In the genomic region with DNA sequence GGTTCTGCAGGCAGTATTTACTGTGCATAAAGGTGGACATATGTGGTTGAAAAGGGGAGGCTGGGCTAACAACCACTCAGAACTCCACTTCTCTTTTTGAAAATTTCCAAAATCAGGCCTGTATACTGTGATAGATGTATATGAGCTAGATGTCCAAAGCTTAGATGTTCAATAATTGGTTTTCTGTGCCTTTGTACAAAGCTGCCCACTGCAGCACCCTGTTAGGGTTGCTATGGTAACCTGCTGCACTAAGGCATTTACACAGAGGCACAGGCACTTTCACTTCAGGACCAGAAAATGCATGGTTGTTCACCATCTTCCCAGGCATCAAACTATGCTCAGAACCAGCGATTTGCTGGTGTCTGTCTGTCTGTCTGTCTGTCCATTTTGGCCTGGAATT, we compare ENCODE assay signal across 13 mouse cellular contexts. TPM values are rescaled to one million over a fixed set of nuclear protein-coding genes. Genes with fewer than 3 reads are reported as not detected.
DNase-seq lines count a peak whose midpoint lies in the region; ATAC-seq and TF ChIP-seq lines count a peak whose summit lies in the region.
"Had no signal": no experiment of that assay in that cellular context is flagged by ENCODE, and none has a peak within 500 bp of the region (broad histone marks: within the 10 kb centered on the region; RNA-seq: fewer than 3 reads in every experiment).

No protein-coding gene starts in this region.

- peak; percentile 71 for ATAC-seq in frontal cortex, adult (ENCODE audit: low TSS enrichment)
- no peak for ATAC-seq in embryonic facial prominence, embryonic 13.5 days (ENCODE audit: insufficient number of reproducible peaks, insufficient read depth, low FRiP score, low TSS enrichment, low read depth)
- ATAC-seq in hindbrain, embryonic 14.5 days (ENCODE audit: low FRiP score): peak; percentile 51; the same call in 1 of the 2 replicates
- ATAC-seq in neural tube, embryonic 13.5 days (ENCODE audit: low read depth): peak; percentile 48; the same call in 1 of the 2 replicates
- ATAC-seq in liver, postnatal 0 days: no peak

- H3K4me3 ChIP-seq in embryonic facial prominence, embryonic 13.5 days: no peak overlapping the region
- H3K4me3 ChIP-seq in hindbrain, embryonic 14.5 days (replicated peaks; ENCODE audit: low read length): peak overlapping the region; percentile 79
- peak overlapping the region; percentile 77 for H3K4me3 ChIP-seq in neural tube, embryonic 13.5 days
- no peak overlapping the region for H3K4me3 ChIP-seq in liver, postnatal 0 days (ENCODE audit: low read depth, low read length)
- H3K4me3 ChIP-seq: heart, embryonic 10.5 days had no signal

- no peak for TF ChIP-seq EP300 in liver, postnatal 0 days (IDR thresholded peaks at IDR 0.05; ENCODE audit: low read depth)

- peaks cover 16% of the 10 kb centered on the region for H3K4me1 ChIP-seq in embryonic facial prominence, embryonic 13.5 days
- H3K4me1 ChIP-seq in hindbrain, embryonic 14.5 days (replicated peaks; ENCODE audit: control insufficient read depth, insufficient read depth, low read length): peaks cover 34% of the 10 kb centered on the region
- H3K4me1 ChIP-seq in neural tube, embryonic 13.5 days (replicated peaks): peaks cover 41% of the 10 kb centered on the region
- H3K4me1 ChIP-seq in liver, postnatal 0 days (ENCODE audit: insufficient read depth): no peaks in the 10 kb centered on the region

- no peak for TF ChIP-seq CTCF in liver, postnatal 0 days (IDR thresholded peaks at IDR 0.05; ENCODE audit: low read depth)

- H3K9ac ChIP-seq in embryonic facial prominence, embryonic 13.5 days: no peak overlapping the region
- peak overlapping the region; percentile 99 for H3K9ac ChIP-seq in hindbrain, embryonic 14.5 days
- peak overlapping the region; percentile 97 for H3K9ac ChIP-seq in neural tube, embryonic 13.5 days
- no peak overlapping the region for H3K9ac ChIP-seq in liver, postnatal 0 days (replicated peaks)

- peak overlapping the region; percentile 34; the same call in 1 of the 2 replicates for H3K4me2 ChIP-seq in embryonic facial prominence, embryonic 13.5 days
- peak overlapping the region; percentile 95 for H3K4me2 ChIP-seq in hindbrain, embryonic 14.5 days (replicated peaks)
- H3K4me2 ChIP-seq in neural tube, embryonic 13.5 days: peak overlapping the region; percentile 85
- no peak overlapping the region for H3K4me2 ChIP-seq in liver, postnatal 0 days (ENCODE audit: low read depth, low read length)

- H3K36me3 ChIP-seq in embryonic facial prominence, embryonic 13.5 days: no peaks in the 10 kb centered on the region
- no peaks in the 10 kb centered on the region; the same call in 1 of the 2 replicates for H3K36me3 ChIP-seq in hindbrain, embryonic 14.5 days (replicated peaks; ENCODE audit: control insufficient read depth, insufficient read depth)
- H3K36me3 ChIP-seq in neural tube, embryonic 13.5 days: 0 out of 2 replicates have a peak, but pooled peaks cover 9% of the 10 kb centered on the region
- H3K36me3 ChIP-seq in liver, postnatal 0 days (replicated peaks; ENCODE audit: insufficient read depth, low read length): no peaks in the 10 kb centered on the region
- H3K36me3 ChIP-seq: heart, embryonic 10.5 days had no signal

- peaks cover 19% of the 10 kb centered on the region for H3K27me3 ChIP-seq in embryonic facial prominence, embryonic 13.5 days
- no peaks in the 10 kb centered on the region for H3K27me3 ChIP-seq in hindbrain, embryonic 14.5 days (ENCODE audit: control insufficient read depth, insufficient read depth, low read length)
- H3K27me3 ChIP-seq in neural tube, embryonic 13.5 days: no peaks in the 10 kb centered on the region
- H3K27me3 ChIP-seq in liver, postnatal 0 days (ENCODE audit: insufficient read depth, low read length): peaks cover 8% of the 10 kb centered on the region; the same call in 1 of the 2 replicates

- no peak for DNase-seq in frontal cortex, postnatal 10 days (ENCODE audit: low spot score in 2 of 2)
- peak; percentile 55 for DNase-seq in hindbrain, embryonic 14.5 days (ENCODE audit: low spot score)
- DNase-seq in c-Kit-positive CD71-positive TER-119-positive erythroid progenitor cells, embryonic 14.5 days (ENCODE audit: low spot score): no peak
- no peak for DNase-seq in liver, postnatal 0 days
- no peak for DNase-seq in frontal cortex, adult 2 months (ENCODE audit: extremely low spot score in 1 of 2, low spot score in 1 of 2)
- DNase-seq: cerebellum, adult 9-11 months; liver; thymus, postnatal 14 days had no signal

- H3K27ac ChIP-seq in embryonic facial prominence, embryonic 13.5 days: no peak overlapping the region
- H3K27ac ChIP-seq in hindbrain, embryonic 14.5 days: peak overlapping the region; percentile 76
- H3K27ac ChIP-seq in neural tube, embryonic 13.5 days (replicated peaks): peak overlapping the region; percentile 94; the same call in 1 of the 2 replicates
- no peak overlapping the region for H3K27ac ChIP-seq in liver, postnatal 0 days (ENCODE audit: low read depth)
- H3K27ac ChIP-seq: heart, embryonic 10.5 days; macrophage had no signal

- WGBS in embryonic facial prominence, embryonic 13.5 days: 66% methylated on average over 1 of the region's 1 CpGs
- 25% methylated on average over 1 of the region's 1 CpGs for WGBS in hindbrain, embryonic 14.5 days
- 31% methylated on average over 1 of the region's 1 CpGs for WGBS in neural tube, embryonic 13.5 days
- 47% methylated on average over 1 of the region's 1 CpGs for WGBS in liver, postnatal 0 days (ENCODE audit: insufficient replicate concordance)

- H3K9me3 ChIP-seq in embryonic facial prominence, embryonic 13.5 days: no peaks in the 10 kb centered on the region
- no peaks in the 10 kb centered on the region for H3K9me3 ChIP-seq in hindbrain, embryonic 14.5 days (ENCODE audit: control insufficient read depth, low read length)
- H3K9me3 ChIP-seq in neural tube, embryonic 13.5 days: no peaks in the 10 kb centered on the region
- H3K9me3 ChIP-seq in liver, postnatal 0 days (ENCODE audit: low read length): no peaks in the 10 kb centered on the region
- H3K9me3 ChIP-seq: heart, embryonic 10.5 days had no signal

RNA-seq across cellular contexts. Expression of gene Astn1, which starts 2.4 kb away (rescaled TPM):
- 5.6 and 5.9 TPM in 2 replicates for polyA plus RNA-seq in embryonic facial prominence, embryonic 13.5 days (2015; fragmentation: Nextera tagmentation; extraction: Ambion mirVana)
- polyA plus RNA-seq in hindbrain, embryonic 14.5 days (2014; fragmentation: Nextera tagmentation; extraction: Ambion mirVana): 53.6 and 59.3 TPM in 2 replicates
- polyA plus RNA-seq in neural tube, embryonic 13.5 days (2015; fragmentation: Nextera tagmentation; extraction: Ambion mirVana): 29.3 and 29.5 TPM in 2 replicates
- polyA plus RNA-seq in liver, postnatal 0 days (2015; fragmentation: Nextera tagmentation; extraction: Ambion mirVana): not detected in 2 replicates
- polyA plus RNA-seq in frontal cortex, adult 2 months (2012; rRNA removed): 76.1 and 83.3 TPM in 2 replicates
- polyA plus RNA-seq: macrophage had no signal

RNA-seq across cellular contexts. Expression of gene Brinp2, which starts 8.3 kb away (rescaled TPM):
- polyA plus RNA-seq in embryonic facial prominence, embryonic 13.5 days (2015; fragmentation: Nextera tagmentation; extraction: Ambion mirVana): 0.96 and 1.0 TPM in 2 replicates
- polyA plus RNA-seq in hindbrain, embryonic 14.5 days (2014; fragmentation: Nextera tagmentation; extraction: Ambion mirVana): 23.5 and 29.0 TPM in 2 replicates
- polyA plus RNA-seq in neural tube, embryonic 13.5 days (2015; fragmentation: Nextera tagmentation; extraction: Ambion mirVana): 14.9 and 15.4 TPM in 2 replicates
- 0.02 TPM in 1 of 2 replicates, not detected in the other for polyA plus RNA-seq in liver, postnatal 0 days (2015; fragmentation: Nextera tagmentation; extraction: Ambion mirVana)
- polyA plus RNA-seq in frontal cortex, adult 2 months (2012; rRNA removed): 64.9 and 69.5 TPM in 2 replicates
- polyA plus RNA-seq: macrophage had no signal

Comparison
In these comparisons a context has a peak if more than half of its experiments do, and no peak if none do; other contexts are left out.
1. ATAC-seq: peak in frontal cortex, adult (single experiment), hindbrain, embryonic 14.5 days (single experiment) and neural tube, embryonic 13.5 days (single experiment); none in embryonic facial prominence, embryonic 13.5 days (single experiment) and liver, postnatal 0 days (single experiment).
2. H3K27ac ChIP-seq: peak in hindbrain, embryonic 14.5 days (single experiment) and neural tube, embryonic 13.5 days (single experiment); none in embryonic facial prominence, embryonic 13.5 days (single experiment) and liver, postnatal 0 days (single experiment).
3. H3K4me3 ChIP-seq: peak in hindbrain, embryonic 14.5 days (single experiment) and neural tube, embryonic 13.5 days (single experiment); none in embryonic facial prominence, embryonic 13.5 days (single experiment) and liver, postnatal 0 days (single experiment).
4. H3K9ac ChIP-seq: peak in hindbrain, embryonic 14.5 days (single experiment) and neural tube, embryonic 13.5 days (single experiment); none in embryonic facial prominence, embryonic 13.5 days (single experiment) and liver, postnatal 0 days (single experiment).